Mouse (Mus musculus): ENCODE data around the gene Tpm1. TPM values are rescaled to one million over a fixed set of nuclear protein-coding genes. Genes with fewer than 3 reads are reported as not detected.
A peak's percentile ranks its signal among the peaks of the same experiment; 100 is the strongest.

The Tpm1 gene
- polyA plus RNA-seq, 1 experiment from 2014 or later, result 109 TPM

DNA sequence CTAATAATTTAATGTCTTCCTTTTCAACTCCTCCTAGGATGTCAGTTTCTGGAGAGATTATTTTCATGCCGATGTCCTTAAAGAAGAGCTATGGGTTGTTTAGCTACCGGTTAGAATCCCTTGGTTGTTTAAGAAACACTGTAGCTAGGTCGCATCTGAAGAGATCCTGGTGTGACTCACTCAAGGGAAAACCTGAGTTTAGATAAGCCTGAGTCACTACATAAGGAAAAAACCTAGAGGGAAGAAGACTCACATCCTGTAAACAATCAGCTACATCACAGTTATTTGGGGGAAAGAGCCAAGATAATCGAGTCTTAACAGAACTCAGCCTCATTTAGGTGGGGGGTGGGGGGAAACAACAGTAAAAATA is 3.9 kb downstream of the Tpm1 start:
- no peak overlapping the region for H3K4me2 ChIP-seq
- no peak overlapping the region for H3K4me3 ChIP-seq
- no peak for ATAC-seq
- H3K9me3 ChIP-seq (replicated peaks), result no peaks in the 10 kb centered on the region
- H3K9ac ChIP-seq, result no peak overlapping the region
- no peak overlapping the region for H3K27ac ChIP-seq
- H3K27me3 ChIP-seq, result peaks cover 43% of the 10 kb centered on the region
- H3K36me3 ChIP-seq (ENCODE audit: poor library complexity, severe bottlenecking), result no peaks in the 10 kb centered on the region
- peaks cover 63% of the 10 kb centered on the region for H3K4me1 ChIP-seq
- 45% methylated on average over 4 of the region's 4 CpGs for WGBS

DNA sequence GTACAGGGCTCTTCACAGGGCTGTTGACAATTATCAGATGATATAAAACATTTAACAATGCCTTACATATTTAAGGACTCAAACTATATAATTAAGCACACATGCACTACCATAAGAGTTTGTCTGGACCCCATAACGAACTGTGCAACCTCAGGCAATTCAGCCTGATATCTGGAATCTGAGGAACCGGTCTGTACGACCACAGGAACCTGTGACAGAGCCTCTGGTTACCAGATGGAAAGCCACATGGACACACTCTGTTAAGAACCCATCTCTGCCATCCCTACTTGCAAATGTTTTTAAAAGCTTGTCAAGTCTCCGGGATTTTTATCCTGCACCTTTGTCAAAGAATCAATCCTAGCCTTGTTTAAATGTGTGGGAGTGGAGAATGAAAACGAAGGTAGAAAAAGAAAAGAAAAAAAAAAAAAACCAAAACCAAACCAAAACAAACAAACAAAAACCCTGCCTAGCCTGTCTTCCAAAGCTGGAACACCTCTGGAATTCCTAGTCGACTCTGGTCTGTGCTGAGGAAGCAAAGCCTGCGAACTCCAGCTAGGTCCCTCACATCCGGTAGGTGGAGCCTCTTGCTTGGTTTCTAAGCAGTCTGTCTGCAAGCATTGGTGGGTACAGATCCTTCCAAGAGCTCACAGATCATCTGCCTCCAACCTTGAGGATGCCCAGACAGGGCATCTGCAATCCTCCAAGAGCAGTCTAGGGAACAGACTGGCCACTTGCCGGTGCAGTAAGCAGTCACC is 4.5 kb downstream of the Tpm1 start:
- H3K4me1 ChIP-seq, result peaks cover 68% of the 10 kb centered on the region

GRCm38 (mm10) chr9:67043231-67044199 is 5.7 kb downstream of the Tpm1 start:
- H3K4me1 ChIP-seq, result peaks cover 67% of the 10 kb centered on the region
- ATAC-seq, result peak; percentile 96
- peak overlapping the region; percentile 89 for H3K9ac ChIP-seq
- no peaks in the 10 kb centered on the region for H3K36me3 ChIP-seq (ENCODE audit: poor library complexity, severe bottlenecking)
- peak overlapping the region; percentile 72 for H3K4me2 ChIP-seq
- peaks cover 27% of the 10 kb centered on the region for H3K27me3 ChIP-seq
- H3K27ac ChIP-seq, result peak overlapping the region; percentile 94
- peak overlapping the region; percentile 74 for H3K4me3 ChIP-seq
- no peaks in the 10 kb centered on the region for H3K9me3 ChIP-seq (replicated peaks)
- under 1% methylated on average over 73 of the region's 73 CpGs for WGBS

More for the DNA sequence above, 4.5 kb downstream of the Tpm1 start:
- Histone ChIP-seq H3K27ac (no peak overlapping the region), H3K4me3 (no peak overlapping the region), H3K36me3 (ENCODE audit: poor library complexity, severe bottlenecking) (no peaks in the 10 kb centered on the region), H3K9ac (no peak overlapping the region), H3K4me2 (no peak overlapping the region), H3K9me3 (replicated peaks) (no peaks in the 10 kb centered on the region), H3K27me3 (peaks cover 40% of the 10 kb centered on the region)
- peak; percentile 48; the same call in 1 of the 2 replicates for ATAC-seq
- WGBS, result 34% methylated on average over 9 of the region's 9 CpGs

- Histone ChIP-seq H3K36me3 (ENCODE audit: poor library complexity, severe bottlenecking) (no peaks in the 10 kb centered on the region), H3K27me3 (peaks cover 21% of the 10 kb centered on the region), H3K4me3 (peak overlapping the region; percentile 74), H3K9ac (peak overlapping the region; percentile 89), H3K4me2 (peak overlapping the region; percentile 72), H3K27ac (peak overlapping the region; percentile 94; the same call in 1 of the 2 replicates), H3K9me3 (replicated peaks) (no peaks in the 10 kb centered on the region), H3K4me1 (peaks cover 59% of the 10 kb centered on the region)
- no peak for ATAC-seq
- WGBS, result 24% methylated on average over 6 of the region's 6 CpGs
Measured at GRCm38 (mm10) chr9:67042813-67043207, 6.4 kb downstream of the Tpm1 start.

GRCm38 (mm10) chr9:67041840-67042812 is 7.1 kb downstream of the Tpm1 start:
- Histone ChIP-seq H3K27ac (no peak overlapping the region), H3K4me2 (peak overlapping the region; percentile 72), H3K4me3 (peak overlapping the region; percentile 74), H3K9me3 (replicated peaks) (no peaks in the 10 kb centered on the region), H3K9ac (peak overlapping the region; percentile 52), H3K27me3 (peaks cover 14% of the 10 kb centered on the region), H3K4me1 (peaks cover 53% of the 10 kb centered on the region), H3K36me3 (ENCODE audit: poor library complexity, severe bottlenecking) (no peaks in the 10 kb centered on the region)
- no peak for ATAC-seq
- 39% methylated on average over 14 of the region's 14 CpGs for WGBS

DNA sequence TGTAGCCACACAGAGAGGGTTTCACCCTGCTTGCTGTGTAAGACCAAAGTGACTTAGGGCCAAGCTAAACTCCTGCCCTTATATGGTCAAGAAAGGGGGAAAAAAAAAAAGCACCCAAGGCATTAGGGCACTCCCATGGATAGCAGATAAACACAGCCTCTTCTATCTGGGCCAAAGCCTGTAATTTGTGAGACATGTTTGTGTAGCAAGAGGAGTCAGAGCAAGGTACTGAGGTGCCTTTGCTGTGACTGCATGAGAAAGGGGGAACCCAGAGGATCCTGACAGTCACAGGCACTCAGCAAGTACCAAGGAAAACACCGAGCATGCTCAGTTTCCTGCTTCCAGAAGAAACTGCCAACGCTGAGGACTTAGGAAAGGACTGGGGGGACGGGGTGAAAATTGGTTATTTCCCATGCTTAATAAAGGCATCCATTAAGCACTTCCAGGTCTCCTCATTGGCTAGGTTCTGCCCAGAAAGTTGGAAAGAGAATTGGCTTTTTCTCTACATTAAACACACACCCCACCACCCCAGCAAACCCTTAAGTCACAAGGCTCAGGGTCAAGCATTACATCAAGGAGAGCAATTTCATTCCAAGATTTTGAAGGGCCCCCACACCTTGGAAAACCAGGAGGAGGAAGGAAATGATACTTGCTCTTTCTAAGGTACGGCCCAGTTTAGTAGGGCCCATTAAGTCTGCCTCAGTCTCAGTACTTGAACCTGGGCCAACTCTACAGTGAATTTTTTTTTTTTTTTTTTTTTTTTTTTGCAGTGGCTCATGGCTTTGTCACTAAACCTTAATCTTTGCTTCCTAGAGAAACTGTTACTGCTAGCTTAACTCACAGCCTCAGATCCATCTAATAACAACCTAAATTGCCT is 8.0 kb downstream of the Tpm1 start:
- Histone ChIP-seq H3K27me3 (peaks cover 8% of the 10 kb centered on the region; the same call in 1 of the 2 replicates), H3K4me1 (peaks cover 45% of the 10 kb centered on the region), H3K4me2 (peak overlapping the region; percentile 72), H3K9me3 (replicated peaks) (no peaks in the 10 kb centered on the region), H3K27ac (no peak overlapping the region), H3K36me3 (ENCODE audit: poor library complexity, severe bottlenecking) (peaks cover 1% of the 10 kb centered on the region), H3K9ac (peak overlapping the region; percentile 52; the same call in 1 of the 2 replicates), H3K4me3 (0 out of 2 replicates have a peak overlapping the region, but pooled peaks have one; percentile 74)
- ATAC-seq, result no peak
- 47% methylated on average over 4 of the region's 4 CpGs for WGBS

GRCm38 (mm10) chr9:67039867-67040266 is 9.3 kb downstream of the Tpm1 start:
- no peak overlapping the region for H3K4me3 ChIP-seq
- H3K4me1 ChIP-seq, result peaks cover 47% of the 10 kb centered on the region
- H3K9me3 ChIP-seq (replicated peaks), result peaks cover 6% of the 10 kb centered on the region
- no peak for ATAC-seq
- H3K4me2 ChIP-seq, result peak overlapping the region; percentile 72
- H3K27me3 ChIP-seq, result peaks cover 3% of the 10 kb centered on the region; the same call in 1 of the 2 replicates
- WGBS, result 25% methylated on average over 10 of the region's 10 CpGs
- peaks cover 15% of the 10 kb centered on the region for H3K36me3 ChIP-seq (ENCODE audit: poor library complexity, severe bottlenecking)
- H3K27ac ChIP-seq, result no peak overlapping the region
- no peak overlapping the region for H3K9ac ChIP-seq

DNA sequence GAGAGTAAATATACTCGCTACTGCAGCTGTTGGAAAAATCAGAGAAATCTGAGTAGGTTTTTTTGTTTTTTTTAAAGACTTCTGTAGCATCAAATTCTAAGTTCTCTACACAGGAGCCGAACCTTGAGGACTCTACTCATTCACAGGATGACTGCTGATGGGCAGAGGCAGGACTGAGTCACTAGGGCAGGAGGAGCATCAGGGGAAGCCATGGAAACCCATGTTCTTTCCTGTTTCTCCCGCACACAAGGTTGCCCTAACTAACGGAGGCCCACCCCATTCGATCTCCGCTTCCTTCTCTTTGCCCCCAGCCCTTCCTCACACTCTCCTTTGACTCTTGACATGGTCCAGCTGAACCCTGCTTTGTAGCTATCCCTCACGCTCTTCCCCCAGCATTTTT is 10.5 kb downstream of the Tpm1 start:
- ATAC-seq, result no peak
- H3K4me2 ChIP-seq, result no peak overlapping the region
- no peak overlapping the region for H3K9ac ChIP-seq
- 96% methylated on average over 7 of the region's 7 CpGs for WGBS
- no peaks in the 10 kb centered on the region for H3K27me3 ChIP-seq
- H3K27ac ChIP-seq, result no peak overlapping the region
- H3K36me3 ChIP-seq (ENCODE audit: poor library complexity, severe bottlenecking), result peaks cover 26% of the 10 kb centered on the region
- peaks cover 9% of the 10 kb centered on the region for H3K9me3 ChIP-seq (replicated peaks)
- peaks cover 47% of the 10 kb centered on the region for H3K4me1 ChIP-seq
- no peak overlapping the region for H3K4me3 ChIP-seq

DNA sequence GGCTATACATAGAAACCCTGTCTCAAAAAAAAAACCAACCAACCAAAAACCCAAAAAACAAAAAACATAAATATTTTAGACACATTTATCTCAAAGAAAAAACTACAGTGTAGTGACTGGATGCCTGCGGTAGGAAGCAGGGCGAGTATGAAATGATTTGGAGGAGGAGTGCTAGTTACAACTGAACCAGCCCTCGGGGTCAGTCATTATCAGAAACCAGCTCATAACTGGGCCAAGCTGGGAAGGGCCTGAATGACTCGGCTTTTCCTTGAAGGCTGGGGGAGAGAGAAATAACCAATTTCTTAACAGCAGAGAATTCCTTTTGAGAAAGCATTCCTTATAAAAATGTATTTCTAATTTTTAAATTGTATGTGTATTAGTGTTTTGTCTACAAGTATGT is 11.5 kb downstream of the Tpm1 start:
- WGBS, result 91% methylated on average over 4 of the region's 4 CpGs
- H3K27me3 ChIP-seq, result no peaks in the 10 kb centered on the region
- H3K27ac ChIP-seq, result no peak overlapping the region
- peaks cover 43% of the 10 kb centered on the region for H3K4me1 ChIP-seq
- no peak overlapping the region for H3K4me3 ChIP-seq
- ATAC-seq, result no peak
- no peak overlapping the region for H3K4me2 ChIP-seq
- peaks cover 9% of the 10 kb centered on the region for H3K9me3 ChIP-seq (replicated peaks)
- no peak overlapping the region for H3K9ac ChIP-seq
- peaks cover 37% of the 10 kb centered on the region for H3K36me3 ChIP-seq (ENCODE audit: poor library complexity, severe bottlenecking)

GRCm38 (mm10) chr9:67036527-67037118 is 12.6 kb downstream of the Tpm1 start:
- H3K4me3 ChIP-seq, result no peak overlapping the region
- 75% methylated on average over 2 of the region's 2 CpGs for WGBS
- H3K27ac ChIP-seq, result no peak overlapping the region
- no peak for ATAC-seq
- no peak overlapping the region for H3K9ac ChIP-seq
- peaks cover 32% of the 10 kb centered on the region for H3K4me1 ChIP-seq
- H3K27me3 ChIP-seq, result no peaks in the 10 kb centered on the region
- H3K9me3 ChIP-seq (replicated peaks), result peaks cover 9% of the 10 kb centered on the region
- H3K4me2 ChIP-seq, result no peak overlapping the region
- peaks cover 46% of the 10 kb centered on the region for H3K36me3 ChIP-seq (ENCODE audit: poor library complexity, severe bottlenecking)

Measured in forebrain, embryonic 13.5 days (tissue).